Mouse (Mus musculus): ENCODE data around the gene Recql.

Gene Recql

GRCm38 (mm10) chr6:142387011-142387754 is at the start of gene Recql, which contains the start of gene Golt1b:
Gene Recql, minus strand, starts transcription at chr6:142387087.
Gene Golt1b, plus strand, starts transcription at chr6:142387221.
- DNase-seq (ENCODE audit: low spot score in 2 of 2) = peak; percentile 97 to 98

DNA sequence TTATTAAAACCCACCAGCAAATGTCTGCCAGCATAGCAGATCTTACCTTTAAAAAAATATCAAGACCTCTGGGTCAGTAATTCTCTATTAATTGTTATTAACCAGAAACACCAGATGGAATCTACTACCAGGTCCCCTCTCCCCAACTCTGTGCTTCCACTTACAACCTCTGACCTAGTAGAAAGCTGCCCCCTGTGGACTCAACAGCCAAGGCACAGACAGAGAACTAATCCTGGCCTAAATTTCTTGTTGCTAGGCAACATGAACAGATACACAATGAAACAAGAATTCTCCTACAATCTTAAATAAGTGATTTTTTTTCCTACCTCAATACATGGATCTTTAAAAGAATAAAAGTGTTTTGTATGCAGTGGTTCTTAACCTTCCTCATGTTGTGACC is 42.2 kb upstream of the Recql start:
- no peak for DNase-seq (ENCODE audit: low spot score in 2 of 2)

DNA sequence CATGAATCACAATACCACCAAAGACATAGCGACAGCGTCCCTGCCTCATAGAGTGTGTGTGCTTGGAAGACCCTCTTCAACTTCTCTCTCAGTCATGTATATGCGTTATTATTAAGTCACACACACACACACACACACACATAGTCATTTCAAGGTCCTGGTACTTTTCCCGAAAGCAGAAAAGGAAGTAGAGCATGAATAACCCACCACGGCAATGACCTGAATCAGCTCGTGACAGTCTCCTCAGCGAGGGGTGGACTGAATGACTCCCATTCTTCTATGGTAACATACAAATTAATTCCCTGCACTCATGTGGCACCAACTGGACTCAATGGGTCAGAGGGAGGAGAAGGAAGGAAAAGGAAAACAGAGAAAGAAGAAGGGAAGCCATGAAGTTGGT is 38.1 kb upstream of the Recql start:
- no peak for DNase-seq (ENCODE audit: low spot score in 2 of 2)

DNA sequence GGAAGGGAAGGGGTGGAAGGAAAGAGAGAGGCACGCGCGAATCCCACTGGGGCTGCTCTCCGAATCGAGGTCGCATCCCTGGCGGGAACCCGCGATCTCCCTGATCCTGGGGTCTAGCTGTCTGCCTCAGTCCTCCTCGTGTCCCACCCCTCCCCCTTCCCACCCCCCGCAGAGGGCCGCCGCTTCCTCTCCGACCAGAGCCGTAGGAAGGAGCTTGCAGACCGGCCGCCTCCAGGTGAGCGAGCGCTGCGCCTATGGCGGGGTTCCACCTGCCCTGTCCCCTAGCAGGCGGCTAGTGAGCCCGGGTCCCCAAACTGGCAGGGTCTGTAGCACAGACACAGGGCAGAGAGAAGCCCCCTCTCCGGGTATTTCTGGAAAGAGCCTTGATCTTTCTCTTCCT is 27.7 kb upstream of the Recql start:
- no peak for DNase-seq (ENCODE audit: low spot score in 2 of 2)

- no peak for DNase-seq (ENCODE audit: low spot score in 2 of 2)
These were observed 27.0 kb upstream of the Recql start for GRCm38 (mm10) chr6:142413845-142414244.

- no peak for DNase-seq (ENCODE audit: low spot score in 2 of 2)
These were observed 26.1 kb upstream of the Recql start, which contains the start of gene Spx for GRCm38 (mm10) chr6:142412906-142413491. Gene Spx, plus strand, starts transcription at chr6:142413441.

GRCm38 (mm10) chr6:142411140-142411539 is 24.3 kb upstream of the Recql start:
- no peak for DNase-seq (ENCODE audit: low spot score in 2 of 2)

GRCm38 (mm10) chr6:142395756-142396155 is 8.9 kb upstream of the Recql start:
- DNase-seq (ENCODE audit: low spot score in 2 of 2) = no peak

DNA sequence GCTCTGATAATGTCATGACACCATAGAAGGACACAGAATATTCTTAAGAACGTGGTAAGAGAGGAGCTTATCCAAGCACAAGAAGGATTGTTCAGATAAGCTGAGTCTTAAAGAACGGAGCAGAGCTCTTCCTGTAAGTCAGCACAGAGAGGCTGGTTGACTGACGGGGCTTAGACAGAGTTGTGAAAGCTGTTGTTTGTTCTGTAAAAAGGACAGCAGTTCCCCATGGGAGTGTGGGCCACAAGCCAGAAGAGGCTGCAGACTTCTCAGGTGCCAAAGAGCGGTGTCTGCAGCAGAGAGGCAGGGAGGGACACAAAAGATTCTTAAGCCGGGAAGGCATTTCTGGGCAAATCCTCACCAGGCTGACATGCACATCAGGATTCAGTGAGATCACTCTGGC is 7.8 kb upstream of the Recql start:
- DNase-seq (ENCODE audit: low spot score in 2 of 2) = peak in 1 of 2 experiments; percentile 24

- no peak for DNase-seq (ENCODE audit: low spot score in 2 of 2)
These were observed 5.4 kb upstream of the Recql start for GRCm38 (mm10) chr6:142392312-142392711.

- no peak for DNase-seq (ENCODE audit: low spot score in 2 of 2)
These were observed 2.2 kb upstream of the Recql start for GRCm38 (mm10) chr6:142389101-142389500.

DNA sequence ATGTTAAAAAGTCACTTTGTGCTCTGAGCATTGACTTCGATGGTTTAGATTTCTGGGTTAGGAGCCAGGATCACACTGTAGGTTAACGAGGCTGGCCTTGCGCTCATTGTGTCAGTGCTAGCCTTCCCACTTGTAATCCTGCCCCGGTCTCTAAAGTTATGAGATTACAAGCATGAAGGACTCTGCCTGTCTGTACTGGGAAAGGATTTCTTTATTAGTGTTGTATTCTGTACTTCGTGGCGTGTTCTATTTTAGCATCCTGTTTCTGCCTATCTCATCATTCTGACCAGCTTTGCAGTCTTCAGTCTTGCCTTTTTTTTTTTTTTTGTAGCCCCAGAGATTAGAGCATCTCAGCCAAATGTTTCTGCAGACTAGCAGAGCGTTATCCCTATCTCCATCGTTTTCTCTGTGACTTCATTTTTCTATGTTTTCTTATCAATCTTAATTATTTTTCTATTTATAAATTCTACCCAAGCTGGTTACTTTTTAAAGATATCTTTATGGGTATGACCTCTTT is 926 bp upstream of the Recql start:
- DNase-seq (ENCODE audit: low spot score in 2 of 2) = no peak

GRCm38 (mm10) chr6:142386285-142387010 is 439 bp downstream of the Recql start:
- DNase-seq (ENCODE audit: low spot score in 2 of 2) = no peak

DNA sequence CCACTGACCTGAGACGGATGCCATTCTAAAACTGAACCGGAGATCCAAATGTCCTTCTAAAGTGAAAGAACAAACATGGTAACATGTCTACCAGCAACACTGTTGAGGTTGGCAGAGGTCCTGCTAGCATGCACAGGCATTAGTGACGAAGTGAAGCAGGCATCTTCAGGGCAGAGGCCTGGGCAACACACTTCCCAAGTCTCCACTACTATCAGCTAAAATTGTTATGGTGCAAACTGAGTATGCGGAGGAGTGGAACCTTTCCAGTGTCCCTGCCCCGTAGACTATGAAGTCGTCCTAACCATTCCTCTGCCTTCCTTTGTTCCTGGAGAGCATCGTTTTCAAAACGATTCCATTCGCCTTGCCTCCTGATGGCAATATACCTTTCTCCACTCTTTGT is 2.4 kb downstream of the Recql start:
- no peak for DNase-seq (ENCODE audit: low spot score in 2 of 2)

GRCm38 (mm10) chr6:142381615-142382014 is 5.3 kb downstream of the Recql start:
- DNase-seq (ENCODE audit: low spot score in 2 of 2) = no peak

GRCm38 (mm10) chr6:142379961-142380360 is 6.9 kb downstream of the Recql start:
- DNase-seq (ENCODE audit: low spot score in 2 of 2) = no peak

DNA sequence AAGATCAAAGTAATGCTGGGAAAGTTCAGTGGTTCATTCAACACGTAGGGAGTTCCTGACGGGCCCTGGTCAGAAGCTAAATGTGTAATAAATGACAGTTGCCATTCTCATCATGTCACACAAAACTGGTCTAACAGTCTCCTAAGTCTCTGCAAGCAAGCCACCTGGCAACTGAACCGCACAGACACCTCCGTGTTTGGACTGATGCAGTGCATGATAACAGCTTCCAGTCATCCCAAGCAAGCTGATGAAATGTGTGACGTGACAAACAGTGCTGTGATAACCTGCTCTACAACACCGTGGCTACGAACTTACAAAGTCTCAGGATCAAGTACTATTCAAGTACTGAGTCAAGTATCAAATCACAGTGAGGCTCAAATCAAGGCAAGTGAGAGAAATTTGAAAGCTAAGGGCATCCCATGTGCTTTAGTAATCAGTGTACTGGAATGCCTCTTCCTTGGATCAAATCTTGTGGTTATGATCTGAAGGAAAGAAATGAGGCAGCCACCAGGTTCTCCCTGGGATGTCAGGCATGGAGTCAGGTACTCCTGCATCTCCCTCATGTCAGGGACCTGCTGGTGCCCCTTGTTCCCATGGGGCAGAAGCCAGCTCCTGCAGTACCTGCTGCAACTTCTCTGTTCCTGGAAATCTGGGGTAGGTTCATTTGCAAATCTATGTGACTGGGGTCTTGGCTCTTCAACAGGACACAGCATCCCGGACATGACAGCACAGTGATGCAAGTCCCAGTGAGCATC is 8.1 kb downstream of the Recql start:
- no peak for DNase-seq (ENCODE audit: low spot score in 2 of 2)

- DNase-seq (ENCODE audit: low spot score in 2 of 2) = no peak
These were observed 9.8 kb downstream of the Recql start for GRCm38 (mm10) chr6:142377081-142377480.

- DNase-seq (ENCODE audit: low spot score in 2 of 2) = no peak
These were observed 17.3 kb downstream of the Recql start for GRCm38 (mm10) chr6:142369568-142369967.

DNA sequence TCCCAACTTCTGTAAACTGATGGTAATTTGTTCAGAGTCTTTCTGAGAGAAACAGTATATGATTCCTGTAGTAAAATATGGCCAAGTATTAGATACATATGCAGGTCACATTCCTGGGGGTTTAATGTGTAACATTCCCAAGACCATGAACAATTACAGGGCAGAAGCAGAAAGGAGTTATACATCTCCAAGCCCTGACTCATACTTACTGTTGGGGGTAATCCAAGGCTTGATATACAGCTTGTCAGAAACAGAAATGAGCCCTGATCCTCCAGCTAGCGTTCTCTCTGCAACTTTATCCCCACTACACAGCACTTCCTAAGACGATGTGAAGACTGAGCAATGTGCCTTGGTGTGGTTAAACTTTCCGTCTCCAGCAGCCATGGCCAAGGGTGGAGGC is 19.3 kb downstream of the Recql start:
- no peak for DNase-seq (ENCODE audit: low spot score in 2 of 2)

- no peak for DNase-seq (ENCODE audit: low spot score in 2 of 2)
These were observed 20.3 kb downstream of the Recql start for GRCm38 (mm10) chr6:142366473-142367018.
